Mouse (Mus musculus) embryo, embryonic 10.5 days (tissue): ENCODE measurements around the gene Rad51.

Experiments
- DNase-seq: peaks from one replicate; pipeline ENCODE4 v3.0.0-alpha.2; 2015; ENCODE audit warnings: low spot score

Gene Rad51

DNA sequence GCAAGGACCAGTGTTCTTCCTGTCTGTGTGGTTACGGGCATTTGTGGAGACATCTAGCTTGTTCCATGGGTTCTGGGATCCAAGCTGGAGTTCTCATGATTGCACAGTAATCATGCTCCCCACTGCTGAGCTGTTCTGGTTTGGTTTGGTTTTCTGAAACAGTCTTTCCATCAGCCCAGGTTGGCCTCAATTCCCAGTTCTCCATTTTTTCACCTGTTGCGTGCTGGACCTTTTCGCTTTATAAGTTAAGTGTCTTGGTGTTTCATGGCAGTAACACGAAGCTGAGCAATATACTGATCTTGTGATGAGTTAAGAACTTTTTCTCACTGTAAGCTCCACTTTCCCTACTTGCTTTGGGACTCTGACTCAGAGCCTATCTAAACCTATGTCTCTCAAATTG lies 51.4 kb downstream of the Rad51 start:
- DNase-seq = no peak

DNA sequence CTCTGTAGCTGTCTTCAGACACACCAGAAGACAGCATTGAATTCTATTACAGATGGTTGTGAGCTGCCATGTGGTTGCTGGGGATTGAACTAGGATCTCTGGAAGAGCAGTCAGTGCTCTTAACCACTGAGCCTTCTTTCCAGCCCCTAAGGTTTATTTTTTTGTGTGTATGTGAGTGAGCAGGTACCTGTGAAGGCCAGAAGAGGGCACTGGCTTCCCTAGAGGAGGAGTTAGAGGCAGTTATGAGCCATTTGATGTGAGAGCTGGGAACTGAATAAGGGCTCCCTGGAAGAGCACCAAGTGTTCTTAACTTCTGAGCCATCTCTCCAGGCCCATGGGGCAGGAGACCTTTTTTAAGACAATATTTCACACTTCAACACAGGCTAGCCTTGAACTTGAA lies 52.8 kb downstream of the Rad51 start:
- DNase-seq = no peak

DNA sequence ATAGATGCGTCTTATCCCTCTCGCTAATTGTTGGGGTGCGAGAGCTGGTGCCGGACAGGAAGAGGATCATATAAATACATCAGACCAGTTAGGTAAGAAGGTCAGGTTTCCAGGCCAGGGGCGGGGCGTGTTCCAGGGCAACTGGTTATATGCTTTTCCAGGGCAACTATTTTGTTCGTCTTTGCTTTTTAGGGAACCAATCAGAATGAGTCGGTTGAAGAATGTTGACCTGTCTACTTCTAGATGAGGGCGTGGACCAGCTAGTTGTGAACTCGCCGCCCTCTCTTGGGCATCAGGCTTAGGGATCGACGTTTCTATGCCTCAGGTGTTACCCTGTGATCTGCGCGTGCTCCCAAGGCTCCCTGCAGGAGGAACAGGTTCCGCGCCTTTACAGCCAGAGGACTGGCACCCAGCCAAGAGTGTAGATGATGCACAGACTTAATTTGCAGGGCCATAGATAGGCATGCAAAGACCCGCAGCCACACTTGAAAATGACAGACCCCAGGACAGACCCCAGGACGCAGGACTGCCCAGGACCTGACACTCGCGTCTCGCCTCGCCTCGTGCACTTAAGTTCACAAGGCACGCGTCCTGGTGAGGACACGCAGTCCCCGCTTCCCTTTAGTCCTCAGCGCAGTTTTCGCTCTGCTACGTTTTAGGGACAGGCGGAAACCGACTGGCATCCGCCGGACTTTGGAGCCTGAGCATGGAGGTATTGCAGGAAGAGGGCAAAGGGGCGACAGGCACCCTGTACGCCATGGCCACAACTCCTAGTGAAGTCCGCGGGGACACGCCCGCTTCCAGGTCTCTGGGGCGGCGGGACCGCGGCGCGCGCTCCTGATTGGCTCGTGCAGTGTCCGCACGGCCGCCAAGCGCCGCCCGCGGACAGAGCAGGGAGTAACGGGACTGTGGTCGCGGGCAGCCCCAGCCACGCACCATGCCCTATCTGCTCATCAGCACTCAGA lies 54.6 kb downstream of the Rad51 start, which contains the start of gene Gchfr:
TSS of gene Gchfr (plus strand) at position 873 of the 965 bp plus-strand sequence.
- peak; percentile 81 for DNase-seq

DNA sequence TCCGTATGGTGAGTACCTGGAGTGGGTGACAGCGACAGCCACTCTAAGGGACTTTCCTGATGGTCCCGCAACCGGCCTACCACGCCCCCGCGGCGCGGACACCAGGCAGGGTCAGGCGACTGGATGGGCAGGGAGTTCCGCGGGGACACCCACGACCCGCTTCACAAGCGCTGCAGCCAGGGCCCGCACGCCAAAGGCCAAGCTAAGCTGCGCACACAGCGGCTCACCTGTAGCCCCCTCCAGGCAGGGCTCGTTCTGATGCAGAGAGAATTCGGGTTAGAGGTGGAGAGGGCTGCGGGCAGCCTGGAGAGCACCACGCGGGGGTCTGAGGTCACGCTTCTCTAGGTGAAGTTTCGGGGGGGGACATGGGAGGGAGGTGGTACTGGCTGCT lies 55.3 kb downstream of the Rad51 start:
- no peak for DNase-seq

DNA sequence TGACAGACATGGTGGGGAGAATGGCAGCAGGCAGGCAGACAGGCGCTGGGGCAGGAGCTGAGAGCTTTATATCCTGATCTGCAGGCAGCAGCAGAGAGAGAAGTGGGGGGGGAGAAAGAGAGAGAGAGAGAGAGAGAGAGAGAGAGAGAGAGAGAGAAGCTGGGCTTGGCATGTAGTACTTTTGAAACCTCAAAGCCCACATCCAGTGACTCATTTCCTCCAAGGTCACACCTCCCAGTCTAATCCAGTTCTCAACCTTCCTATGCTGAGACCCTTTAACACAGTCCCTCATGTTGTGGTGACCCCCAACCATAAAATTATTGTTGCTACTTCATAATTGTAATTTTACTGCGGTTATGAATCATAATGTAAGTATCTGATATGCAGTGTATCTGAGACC lies 57.7 kb downstream of the Rad51 start:
- DNase-seq = no peak

DNA sequence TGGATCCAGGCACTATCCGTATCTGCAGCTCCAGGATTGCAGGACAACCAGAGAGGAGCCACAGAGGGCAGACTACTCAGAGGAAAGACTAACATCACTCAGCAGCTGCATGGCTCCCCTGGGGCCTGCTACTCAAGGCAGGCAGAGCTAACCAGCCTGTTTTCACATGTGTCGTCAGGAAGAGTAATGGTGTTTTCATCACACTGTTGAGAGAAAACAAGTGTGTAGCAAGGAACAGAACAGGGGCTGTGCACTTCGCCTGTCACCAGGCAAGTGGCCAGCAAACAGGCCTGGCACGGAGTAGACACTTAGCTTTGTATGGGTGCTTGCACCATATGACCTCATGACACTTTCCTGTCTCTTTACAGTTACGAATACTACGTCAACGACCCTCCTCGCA lies 59.0 kb downstream of the Rad51 start:
- peak; percentile 52 for DNase-seq

DNA sequence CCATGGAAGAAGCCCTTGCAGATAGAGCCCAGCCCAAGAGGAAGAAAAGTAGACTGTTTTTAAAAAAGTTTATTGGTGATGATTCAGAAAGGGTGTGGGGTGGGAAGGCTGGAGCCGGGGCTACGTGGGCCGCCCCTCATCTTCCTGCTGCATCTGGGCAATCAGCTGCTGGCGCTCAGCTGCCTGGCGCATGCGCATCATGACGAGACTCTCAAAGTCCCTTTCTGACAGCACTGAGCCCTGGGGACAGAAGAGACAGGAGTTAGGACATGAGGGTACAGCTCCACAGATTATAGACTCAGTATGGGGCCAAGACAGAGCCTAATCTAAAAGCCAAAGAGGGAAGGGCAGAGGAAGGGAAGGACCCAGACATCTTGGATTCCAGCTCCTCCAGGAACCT lies 59.9 kb downstream of the Rad51 start:
- no peak for DNase-seq

DNA sequence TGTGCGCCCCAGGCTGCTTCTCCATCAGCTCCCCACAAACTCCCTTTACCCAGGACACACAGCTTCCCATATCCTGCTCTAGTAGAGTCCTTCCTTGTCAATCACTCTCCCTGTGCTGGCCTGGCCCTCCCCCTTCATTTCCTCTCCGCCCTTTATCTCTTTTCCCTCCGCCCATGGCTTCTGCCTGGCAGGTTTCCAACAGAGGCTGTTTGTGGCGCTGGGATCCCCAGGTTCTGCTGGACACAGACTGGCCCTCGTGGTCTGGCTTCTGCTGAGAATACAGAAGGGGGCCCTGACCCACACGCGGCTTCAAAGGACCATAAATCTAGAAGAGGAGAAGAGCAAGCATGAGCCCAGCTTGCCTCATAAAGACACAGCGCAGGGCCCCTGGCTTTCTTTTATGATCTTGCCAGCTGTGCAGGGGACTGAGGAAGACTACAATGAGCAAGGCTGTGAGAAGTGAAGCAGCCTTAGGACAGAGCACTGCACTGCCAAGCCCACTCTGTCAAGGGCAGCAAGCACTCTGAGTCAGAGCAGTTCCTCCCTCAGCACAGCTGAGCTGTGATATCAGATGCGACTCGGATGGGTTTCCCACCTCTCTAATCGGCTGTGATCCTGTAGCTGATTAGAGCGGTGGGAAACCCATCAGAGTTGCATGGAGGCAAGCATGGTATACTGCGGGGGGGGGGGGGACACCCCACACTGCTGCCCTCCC lies 60.4 kb downstream of the Rad51 start:
- DNase-seq = peak; percentile 47

DNA sequence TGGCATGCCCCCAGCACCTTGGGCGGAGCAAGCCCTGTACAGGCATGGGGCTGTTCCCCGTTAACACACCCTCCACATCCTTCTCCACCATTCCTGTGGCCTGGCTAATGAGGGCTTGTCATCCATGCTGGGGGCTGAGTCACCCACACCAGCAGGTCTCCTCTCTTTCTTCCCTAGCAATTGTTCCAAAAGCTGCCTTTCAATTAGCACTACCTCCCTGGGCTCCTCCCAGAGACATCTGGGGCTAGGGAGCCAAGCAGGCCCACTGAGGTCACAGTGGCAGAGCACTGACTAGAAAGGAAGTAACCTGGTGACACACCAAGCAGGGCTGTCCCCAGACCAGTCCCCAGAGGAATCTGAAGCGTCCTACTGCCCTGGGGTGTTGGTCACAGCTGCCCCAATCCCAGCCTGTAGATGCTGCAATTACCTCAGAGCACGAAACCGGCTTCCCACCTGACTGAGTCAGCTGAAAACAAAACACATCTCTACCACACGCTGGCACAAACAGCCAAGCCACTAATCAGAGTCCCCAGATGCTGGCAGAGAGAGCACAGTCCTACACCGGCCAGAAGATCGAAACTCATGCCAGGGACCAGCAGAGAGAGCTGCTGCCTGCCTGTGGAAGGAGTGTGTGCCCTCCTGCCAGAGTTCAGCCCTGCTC lies 61.5 kb downstream of the Rad51 start, which contains the start of gene Gm14137:
TSS of gene Gm14137 (plus strand) at position 519 of the 661 bp plus-strand sequence.
- no peak for DNase-seq

DNA sequence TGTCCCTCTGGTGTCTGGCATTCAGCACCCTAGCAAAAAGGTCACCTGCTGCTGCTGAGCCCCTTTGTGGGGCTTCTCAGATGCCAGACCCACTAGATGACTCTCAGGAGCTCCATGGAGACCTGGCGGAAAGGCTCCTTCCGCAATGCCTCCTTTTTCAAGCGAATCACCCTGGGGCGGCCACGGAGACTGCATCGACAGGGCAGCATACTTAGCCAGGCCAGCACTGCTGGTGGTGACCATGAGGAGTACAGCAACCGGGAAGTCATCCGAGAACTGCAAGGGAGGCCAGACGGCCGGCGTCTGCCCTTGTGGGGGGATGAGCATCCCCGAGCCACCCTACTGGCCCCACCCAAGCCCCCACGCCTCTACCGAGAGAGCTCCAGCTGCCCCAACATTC lies 62.3 kb downstream of the Rad51 start:
- DNase-seq = no peak

DNA sequence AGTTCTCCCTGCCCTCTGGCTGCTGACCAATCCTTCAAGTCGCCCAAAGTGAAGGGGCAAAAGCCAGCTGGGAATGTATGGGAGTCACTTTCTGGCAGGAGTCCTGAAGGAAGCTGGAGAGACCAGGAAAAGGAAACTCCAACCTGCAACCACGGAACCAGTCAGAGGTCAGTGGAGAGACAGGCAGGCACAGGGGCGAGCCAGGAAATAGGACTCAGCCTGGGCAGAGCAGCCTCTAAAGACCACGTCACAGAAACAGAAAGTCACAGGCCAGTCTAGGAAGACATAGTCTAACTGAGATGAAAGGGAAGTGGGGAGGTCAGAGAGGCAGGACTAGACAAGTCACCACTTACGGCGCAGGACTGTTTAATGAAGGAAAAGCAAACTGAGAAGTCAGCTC lies 63.0 kb downstream of the Rad51 start:
- DNase-seq = no peak

DNA sequence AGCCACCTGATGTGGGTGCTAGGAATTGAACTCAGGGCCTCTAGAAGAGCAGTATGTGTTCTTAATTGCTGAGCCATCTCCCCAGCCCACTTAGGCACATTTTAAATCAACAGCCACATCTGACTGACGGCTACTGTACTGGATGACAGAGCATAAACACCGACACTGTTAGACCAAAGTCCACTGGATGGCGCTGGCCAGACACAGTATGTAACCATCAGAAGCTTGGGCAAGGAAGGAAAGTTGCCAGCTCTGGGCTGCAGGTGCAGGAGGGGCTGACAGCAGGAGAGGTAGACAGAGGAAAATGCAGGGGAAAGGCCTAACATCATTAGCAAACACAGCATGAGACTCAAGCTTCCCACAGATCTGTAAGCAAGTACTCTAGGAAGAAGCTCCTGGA lies 64.2 kb downstream of the Rad51 start:
- no peak for DNase-seq

DNA sequence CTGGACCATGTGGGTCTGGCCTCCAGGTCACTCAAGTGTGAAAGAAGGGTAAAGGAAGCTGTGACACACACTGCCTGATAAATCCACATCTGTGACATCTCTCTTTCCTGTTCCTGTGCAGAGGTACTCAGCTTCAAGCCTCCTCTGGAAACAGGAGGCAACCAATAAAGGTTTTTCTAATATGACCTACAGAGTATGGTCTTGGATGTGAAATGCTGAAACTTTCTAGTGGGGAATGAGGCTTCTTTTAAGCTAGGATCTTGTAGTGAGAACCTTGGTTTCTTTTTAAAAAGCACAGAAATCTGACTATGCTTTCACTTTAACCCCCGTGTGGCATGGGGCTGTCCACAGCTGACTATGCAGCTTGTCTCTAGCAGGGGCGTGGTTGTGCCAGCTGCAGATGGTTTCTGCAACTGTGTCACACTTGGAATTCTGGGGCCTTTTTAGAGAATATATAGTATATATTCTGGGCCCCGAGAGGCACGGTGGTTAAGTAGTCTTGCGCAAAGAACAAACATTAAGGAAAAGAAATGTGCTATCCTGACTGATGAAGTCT lies 64.9 kb downstream of the Rad51 start:
- no peak for DNase-seq

DNA sequence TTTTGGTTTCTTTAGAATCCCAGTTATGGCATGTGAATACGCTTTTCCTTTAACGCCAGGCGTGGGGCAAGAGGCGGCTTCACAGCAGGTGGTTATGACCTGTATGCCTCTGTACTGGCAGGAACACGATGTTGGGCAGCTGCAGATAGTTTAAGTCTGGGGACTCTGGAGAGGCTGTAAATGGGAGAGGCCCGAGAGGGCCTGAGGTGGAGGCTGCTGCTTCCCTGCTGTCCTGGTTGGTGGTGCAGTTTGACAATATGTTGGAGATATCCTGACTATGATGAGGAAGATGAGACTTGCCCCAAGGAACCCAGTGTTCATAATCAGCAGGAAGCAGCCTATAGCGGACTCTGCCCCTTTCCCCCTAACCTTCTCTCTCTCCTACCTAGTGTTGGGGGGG lies 70.3 kb downstream of the Rad51 start:
- DNase-seq = no peak

DNA sequence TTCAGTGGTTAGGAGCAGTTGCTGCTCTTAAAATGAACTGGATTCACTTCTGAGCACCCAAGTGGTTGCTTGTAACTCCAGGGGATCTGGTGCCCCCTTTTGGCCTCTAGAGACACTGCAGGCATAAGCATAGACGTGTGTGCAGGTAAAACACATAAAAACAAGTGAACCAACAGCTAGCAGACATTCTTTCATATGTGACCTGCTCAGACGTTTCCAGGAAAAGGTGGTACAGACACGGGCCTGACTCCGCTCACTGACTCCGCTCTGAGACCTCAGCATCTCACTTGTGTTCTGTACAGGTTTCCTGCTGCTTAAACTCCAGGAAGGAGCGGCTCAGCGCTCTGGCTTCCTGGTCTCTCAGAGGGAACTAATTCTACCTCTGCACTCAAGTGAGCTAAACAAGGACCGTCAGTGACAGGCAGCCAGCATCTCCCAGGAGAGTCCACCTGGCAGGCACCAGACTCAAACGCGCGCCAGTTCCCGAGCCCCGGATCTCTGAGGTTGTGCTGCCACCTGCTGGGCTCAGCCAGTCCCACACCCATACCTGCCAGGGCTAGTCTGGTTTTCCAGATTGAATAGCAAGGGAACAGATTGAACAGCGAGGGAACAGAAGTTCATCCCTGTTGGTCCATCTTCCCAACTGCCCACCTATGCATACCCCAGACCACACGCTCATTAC lies 76.6 kb downstream of the Rad51 start:
- DNase-seq = peak; percentile 85

DNA sequence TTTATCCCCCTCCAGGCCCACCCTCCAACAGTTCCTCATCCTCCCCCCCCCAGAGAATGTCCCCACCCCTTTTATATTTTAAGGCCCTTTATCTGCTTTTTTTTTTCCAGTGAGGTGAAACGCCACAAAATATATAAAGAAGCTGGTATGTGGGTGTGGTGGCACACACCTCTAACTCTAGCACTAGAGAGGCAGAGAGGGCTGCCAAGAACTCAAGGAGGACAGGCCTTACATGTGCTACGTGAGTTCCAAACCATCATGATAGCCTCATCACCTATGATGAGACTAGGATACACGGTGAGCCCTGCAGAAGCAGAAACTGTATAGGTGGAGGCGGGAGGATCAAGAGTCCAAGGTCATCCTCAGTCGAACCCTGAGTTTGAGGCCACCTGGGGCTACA lies 78.4 kb downstream of the Rad51 start:
- no peak for DNase-seq

DNA sequence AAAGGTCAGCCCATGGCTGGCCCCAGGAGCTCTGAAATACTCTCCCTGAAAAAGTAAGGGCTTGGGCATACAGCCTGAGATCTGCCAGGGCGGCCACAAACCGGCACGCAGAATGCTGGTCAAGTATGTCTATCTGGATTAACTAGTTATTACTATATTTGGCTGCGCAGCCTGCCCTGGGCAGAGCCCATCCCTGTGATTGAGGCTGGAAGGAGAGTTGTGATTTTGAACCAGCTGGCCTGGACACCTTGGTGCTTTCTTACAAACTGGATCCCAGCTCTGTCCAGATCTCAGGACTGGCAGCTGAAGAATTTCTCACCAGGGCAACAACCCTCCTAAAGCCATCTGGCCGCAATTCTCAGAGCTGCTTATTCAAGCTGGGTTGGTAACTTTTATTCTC lies 81.5 kb downstream of the Rad51 start:
- no peak for DNase-seq

DNA sequence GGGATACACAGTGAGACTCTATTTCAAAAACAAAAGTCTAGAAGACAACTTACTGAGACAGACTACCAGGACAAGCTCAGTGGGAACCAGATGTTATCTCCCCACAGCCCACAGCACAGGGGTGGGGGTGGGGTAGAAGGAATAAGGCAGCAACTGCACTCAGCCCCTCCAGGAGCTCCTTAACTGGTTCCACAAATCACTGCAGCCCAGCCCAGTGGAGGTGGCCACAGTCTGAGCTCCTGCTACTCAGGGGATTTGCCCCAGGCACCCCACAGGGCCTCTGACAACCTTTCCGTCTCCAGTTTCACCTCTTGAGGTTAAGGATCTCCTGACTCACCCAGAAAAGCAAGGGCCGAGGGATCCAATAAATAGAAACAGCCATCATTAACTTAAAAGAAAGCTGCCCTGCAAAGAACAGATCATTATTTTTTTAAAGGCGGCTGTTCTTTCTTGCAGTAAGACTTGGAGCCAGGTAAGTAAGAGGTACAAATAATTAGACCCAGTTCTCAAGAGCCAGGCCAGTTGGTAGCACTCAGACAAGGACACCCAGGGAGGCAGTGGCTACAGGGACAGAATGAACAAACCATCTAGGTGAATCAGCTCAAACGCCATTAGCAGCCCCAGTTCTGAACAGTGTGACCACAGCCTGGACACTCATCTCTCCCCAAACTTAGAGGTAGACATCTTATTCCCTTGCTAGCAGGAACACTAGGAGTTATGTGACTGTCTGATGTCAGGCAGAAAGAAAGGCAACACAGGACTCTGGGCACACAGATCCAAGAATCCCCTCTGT lies 83.9 kb downstream of the Rad51 start:
- DNase-seq = peak; percentile 34
